Mouse (Mus musculus) urinary bladder, postnatal 14 days (tissue): ENCODE data around the gene Crtac1.

Experiments used
- DNase-seq: peaks from one replicate; pipeline ENCODE4 v3.0.0; 2021; ENCODE audit warnings: low spot score

Gene Crtac1

GRCm38 (mm10) chr19:42425208-42425607 is 6.4 kb downstream of the Crtac1 start:
- DNase-seq: no peak

DNA sequence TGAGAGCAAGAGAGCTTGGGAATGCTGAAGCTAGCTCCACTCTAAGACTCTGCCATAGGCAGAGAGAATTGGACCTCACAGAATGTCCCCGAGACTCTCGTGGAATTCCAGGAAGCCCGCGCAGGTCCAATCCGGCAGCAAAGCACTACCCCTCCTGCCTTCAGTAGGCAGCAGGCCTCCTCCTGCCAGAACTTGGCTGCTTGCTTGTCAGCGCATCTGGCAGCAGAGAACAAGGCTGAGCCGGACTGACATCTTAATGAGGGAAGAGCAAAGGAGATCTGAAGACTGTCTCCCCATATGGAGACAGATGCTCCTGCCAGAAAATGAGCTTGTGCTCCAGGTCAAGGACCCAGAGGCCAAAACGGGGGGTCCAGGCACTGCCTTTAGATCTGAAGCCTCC is 16.5 kb downstream of the Crtac1 start:
- DNase-seq: no peak

DNA sequence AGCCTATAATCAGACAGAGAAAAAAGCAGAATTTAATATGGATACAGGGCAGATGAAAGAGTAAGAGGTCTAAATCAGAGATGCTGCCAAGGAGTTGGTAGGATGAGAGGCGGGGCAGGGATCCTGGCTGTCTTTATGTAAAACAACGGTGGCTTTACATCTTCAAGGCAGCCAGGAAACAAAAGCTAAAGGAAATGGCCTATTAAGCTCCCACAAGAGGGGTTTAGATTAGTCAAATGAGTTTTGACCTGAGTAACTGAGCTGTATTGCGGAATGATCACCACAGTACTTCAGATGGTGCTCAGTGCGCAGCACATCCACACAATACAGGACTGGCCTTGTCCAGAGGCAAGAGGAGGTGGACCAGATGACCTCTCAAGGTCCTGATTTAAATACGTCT is 21.7 kb downstream of the Crtac1 start:
- DNase-seq: no peak

DNA sequence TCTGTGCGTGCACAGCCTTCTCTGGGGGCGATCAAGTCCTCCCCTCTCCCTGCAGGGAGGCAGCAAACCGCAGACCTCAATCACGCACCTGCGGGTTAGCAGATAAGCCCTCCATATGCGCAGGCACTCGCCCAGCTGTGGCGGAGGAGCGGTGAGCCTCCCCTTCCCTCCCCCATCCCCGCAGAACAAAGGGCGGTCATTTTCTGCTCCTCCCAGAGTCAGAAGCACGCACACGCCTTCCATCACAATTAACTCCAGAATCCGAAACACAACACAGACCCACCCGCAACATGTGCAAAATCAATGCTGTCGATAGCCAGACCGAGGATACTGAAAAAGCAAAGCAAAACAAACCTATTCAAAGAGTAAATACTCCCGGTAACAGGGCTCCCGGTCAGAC is 22.4 kb downstream of the Crtac1 start:
- no peak for DNase-seq

GRCm38 (mm10) chr19:42404364-42404763 is 27.2 kb downstream of the Crtac1 start:
- no peak for DNase-seq

DNA sequence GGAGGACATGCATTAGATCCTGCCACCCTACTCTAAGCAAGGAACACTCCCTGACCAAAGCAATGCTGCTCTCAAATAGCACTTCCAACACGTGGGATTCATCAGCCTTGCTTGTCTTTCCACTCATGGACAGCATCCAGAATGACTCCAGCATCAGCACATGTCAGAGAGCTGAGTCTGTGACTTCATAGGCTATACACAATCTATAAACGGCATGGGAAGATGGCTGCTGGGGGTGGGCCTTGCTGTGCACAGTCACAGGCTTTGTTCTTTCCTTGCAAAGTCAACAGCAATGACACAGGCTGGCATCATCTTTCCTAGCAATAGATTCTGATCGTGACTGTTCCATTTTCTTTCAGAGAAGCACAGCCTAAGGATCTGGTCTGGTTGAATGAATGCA is 31.6 kb downstream of the Crtac1 start:
- DNase-seq: no peak

DNA sequence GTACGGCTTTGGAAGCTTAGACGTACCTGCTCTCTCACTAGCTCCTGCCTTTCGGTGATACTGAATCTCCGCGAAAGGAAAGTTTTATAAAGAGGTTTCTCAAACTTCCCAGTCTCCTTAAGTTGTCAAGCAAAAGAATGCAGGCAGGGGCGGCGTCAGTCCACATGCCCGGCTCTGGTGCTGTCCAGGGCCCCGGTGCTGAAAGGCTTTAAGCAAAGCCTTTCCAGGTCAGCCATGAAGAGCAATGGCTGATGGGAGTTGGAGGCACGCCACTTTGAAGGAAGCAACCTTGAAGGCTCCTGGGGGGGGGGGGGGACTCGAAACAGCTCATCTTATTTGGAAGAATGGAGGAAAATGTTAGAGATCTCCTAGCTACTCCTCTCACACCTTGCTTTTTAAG is 34.3 kb downstream of the Crtac1 start:
- DNase-seq: peak; percentile 16

DNA sequence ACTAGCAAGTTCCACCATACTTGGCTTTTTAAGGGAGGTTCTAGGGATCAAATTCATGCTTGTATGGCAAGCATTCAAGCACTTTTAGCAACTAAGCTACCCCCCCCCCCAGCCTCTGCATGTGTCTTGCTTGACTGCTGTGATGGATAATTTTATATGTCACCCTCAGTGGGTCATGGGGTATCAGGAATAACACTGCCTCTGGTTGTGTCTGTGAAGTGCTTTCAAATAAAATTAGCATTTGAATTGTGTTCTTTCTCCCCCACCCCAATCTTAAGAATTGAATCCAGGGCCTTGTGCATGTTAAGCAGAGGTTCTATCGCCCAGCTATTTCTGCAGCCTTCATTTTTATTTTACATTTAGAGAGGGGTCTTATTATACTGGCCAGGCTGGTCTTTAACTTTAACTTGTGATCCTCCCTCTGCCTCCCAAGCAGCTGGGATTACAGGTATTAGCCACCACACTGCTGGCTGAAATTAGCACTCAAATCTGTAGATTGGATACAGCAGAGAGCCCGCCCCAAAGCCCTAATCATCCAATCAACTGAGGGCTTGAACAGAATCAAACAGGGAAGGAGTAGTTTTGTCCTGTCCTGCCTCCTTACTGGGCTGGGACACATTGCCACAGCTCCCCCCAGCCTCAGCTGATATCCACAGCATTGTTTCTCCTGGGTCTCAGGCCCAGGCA is 36.6 kb downstream of the Crtac1 start:
- no peak for DNase-seq

GRCm38 (mm10) chr19:42393920-42394319 is 37.7 kb downstream of the Crtac1 start:
- DNase-seq: no peak

DNA sequence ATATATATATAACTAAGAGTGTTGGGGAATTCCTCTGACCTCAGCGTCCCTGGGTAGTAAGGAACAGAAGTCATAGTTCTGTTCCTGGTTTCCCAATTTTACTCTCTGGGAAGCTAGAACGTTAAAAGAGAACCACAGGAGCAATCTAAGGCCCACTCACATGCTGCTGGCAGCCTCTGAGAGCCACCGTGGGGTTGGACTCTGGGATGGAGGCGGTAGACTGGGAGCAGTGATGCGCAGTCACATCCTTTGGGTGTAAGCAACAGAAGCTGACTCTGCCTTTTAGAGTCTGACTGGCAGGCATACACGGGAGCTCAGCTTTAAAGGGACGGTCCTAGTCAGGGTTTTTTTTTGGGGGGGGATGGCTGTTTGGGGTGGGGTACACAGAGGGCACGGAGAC is 39.5 kb downstream of the Crtac1 start:
- no peak for DNase-seq

DNA sequence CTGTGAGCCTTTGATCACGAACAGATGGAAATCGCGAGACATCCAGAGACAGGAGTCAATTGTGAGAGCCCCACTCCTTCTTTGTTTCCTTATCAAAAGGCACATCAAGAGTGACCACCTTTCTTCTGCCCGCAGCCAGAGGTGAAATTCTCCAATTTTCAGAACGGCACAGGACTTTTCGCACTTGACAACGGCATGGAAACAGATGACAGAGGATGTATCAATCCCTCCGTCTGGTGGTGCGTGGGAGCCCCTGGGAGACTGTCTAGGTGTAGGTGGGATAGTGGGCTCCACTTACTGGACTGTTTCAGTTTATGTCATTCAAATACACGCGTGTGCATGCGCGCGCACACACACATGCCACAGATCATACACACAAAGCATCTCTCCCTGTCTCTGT is 42.0 kb downstream of the Crtac1 start:
- no peak for DNase-seq

- DNase-seq: no peak
Observed at GRCm38 (mm10) chr19:42384981-42385598, 46.5 kb downstream of the Crtac1 start.

DNA sequence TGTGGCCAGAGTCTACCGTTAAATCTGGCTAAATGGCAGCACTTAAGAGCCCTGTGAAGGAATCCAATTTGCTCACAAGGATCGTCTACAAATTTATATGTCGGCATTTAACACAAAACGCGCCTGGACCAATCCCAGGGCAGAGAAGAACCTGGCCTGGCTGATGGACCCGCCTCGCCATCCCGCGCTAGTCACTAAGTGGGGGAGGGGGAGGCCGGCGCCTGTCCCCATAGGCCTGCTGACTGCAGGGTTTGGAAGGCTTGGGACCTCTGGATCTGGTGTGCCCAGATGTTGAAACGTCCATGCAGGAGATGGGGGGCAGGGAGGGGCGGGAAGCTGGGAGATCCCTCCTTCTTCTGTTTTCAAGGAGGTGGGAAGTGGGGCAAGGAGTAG is 50.6 kb downstream of the Crtac1 start:
- no peak for DNase-seq

GRCm38 (mm10) chr19:42380321-42380980 is 51.1 kb downstream of the Crtac1 start:
- peak; percentile 15 for DNase-seq

GRCm38 (mm10) chr19:42379798-42380197 is 51.8 kb downstream of the Crtac1 start:
- no peak for DNase-seq

DNA sequence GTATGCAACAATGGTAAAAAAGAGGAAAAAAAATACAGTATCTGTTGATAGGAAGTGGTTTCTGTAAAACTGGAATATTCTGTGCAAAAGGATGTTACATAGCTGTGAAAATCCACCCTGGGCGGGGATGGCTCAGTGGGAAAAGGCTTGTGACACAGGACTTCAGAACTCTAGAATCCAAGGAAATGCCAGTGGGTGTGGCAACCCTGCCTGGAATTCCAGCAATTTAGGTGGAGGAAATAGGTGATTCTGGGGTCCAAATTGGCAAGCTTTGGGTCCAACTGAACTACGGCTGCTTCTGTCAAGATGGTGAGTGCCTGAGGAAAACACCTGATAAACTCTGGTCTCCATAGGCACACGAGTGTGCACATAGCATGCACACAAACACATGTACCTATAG is 54.4 kb downstream of the Crtac1 start:
- no peak for DNase-seq

DNA sequence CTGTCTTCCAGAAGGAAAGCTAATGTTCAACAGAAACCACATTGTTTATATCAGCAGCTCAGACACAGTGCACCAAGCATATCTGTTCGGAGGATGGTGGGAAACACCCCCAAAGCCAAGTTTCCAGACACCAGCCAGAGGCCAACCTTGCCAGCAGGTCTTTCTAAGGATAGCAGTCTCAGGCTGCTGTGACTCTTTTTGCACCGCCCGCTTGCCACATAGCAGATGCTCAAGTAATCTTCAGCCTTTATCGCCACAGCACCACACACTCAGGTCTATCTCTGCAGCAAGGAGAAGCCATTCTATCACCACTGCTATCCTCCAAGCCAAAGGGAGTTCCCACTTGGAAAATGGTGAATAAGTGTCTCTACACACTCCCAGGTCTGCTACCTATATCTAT is 68.0 kb downstream of the Crtac1 start:
- no peak for DNase-seq

- no peak for DNase-seq
Observed at GRCm38 (mm10) chr19:42358406-42358805, 73.2 kb downstream of the Crtac1 start.

DNA sequence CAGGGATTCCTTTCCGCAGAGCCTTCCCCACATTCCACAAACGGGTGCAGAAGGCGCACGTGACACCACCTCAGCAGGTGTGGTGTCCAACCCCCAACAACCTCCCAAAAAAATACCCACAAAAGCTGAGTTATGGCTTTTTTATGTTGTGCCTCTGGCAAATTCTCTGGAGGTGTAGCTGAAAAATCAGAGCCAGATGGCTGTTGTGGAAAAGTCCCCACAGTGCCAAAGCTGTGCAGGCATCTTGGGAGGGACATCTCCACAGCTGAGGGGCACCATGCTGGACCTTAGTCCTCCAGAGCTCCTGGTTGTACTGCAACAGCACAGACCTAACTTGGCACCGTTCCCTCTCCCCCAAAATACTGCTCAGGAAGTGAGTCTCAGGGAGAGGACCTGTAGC is 74.7 kb downstream of the Crtac1 start:
- no peak for DNase-seq

DNA sequence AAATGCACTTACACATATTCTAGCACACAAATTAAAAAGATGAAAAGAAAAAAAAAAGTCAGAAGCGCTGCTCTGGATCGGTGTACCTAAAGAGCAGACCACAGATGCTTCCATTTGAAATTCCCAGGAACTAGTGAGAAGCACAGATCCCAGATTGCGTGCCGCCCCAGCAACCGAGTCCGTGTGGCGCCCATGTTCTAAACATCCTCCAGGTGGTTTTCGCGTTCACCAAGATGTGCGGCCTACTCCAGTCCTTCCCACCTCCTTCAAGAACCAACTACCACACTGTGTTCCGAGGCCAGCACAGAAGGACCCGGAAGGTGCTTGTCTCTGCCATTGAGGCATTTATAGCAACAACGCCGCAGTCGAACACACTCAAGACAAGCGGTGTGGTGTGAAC is 76.1 kb downstream of the Crtac1 start:
- no peak for DNase-seq

DNA sequence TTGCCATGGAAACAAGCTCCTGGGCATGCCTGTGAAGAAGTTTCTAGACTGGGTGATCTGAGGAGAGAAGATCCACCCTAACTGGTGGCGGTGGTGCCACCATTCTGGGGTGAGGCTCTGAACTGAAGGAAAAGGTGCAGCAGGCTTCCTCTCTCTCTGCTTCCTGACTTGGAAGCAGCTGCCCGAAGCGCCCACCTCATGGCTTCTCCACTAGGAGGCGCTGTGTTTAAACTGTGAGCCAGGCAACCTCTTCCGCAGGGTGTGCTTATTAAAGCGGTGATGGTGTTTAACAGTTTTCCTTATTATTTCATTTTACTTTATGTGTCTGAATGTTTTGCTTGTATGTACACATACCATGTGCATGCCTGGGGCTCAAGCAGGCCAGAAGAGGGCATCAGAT is 90.4 kb downstream of the Crtac1 start:
- DNase-seq: peak; percentile 10

DNA sequence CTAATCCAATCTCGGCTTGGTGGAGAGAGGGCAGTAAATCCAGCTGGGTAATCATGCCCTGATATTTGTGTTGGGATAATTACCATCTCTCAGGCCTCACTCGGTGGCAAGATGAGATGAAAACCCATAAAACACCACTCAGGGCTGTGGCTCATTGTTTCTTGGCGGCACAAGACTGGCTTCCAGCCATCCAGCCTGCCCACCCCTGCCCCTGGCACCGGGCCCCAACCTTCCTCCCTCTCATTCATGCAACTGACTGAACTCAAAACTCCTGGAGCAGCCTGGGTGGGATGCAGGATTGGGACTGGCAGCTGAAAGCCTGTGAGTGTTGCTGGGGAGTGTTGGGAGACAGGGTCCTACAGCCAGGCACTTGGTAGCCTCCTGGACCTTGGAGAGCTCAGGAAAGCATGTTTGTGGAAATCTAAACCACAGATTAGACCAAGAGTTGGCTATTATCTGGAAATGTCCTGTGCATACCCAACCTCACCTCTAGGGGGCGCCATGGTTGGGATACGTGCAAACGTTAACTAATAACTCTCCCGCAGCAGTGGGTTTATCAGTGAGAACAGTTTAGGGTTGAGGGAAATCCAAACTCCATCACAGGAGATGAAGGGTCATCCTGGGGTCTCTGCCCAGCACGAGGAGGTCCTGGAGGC is 99.4 kb downstream of the Crtac1 start:
- no peak for DNase-seq

DNA sequence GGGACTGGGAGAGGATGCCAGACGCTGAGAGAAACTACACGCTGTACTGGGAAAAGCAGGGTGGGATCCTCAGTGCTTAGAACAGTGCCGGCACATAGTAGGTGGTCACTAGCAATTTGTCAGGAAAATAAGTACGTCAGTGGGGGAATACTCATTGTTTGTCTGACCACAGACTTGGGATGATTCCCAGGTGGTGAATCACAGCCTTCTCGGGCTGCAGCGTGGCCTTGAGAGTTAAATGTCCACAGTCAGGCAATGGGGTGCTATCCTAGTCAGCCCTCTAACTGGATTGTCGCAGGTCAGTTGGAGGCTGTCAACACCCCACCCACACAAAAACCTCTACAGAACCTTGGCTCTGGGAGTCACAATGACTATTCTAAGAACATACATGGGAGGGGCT is 100.1 kb downstream of the Crtac1 start:
- no peak for DNase-seq
